Mouse (Mus musculus) bone marrow macrophage, adult 2 months (primary cell): Measurements from ENCODE around the gene Myo18a. TPM values are rescaled to one million over a fixed set of nuclear protein-coding genes. Genes with fewer than 3 reads are reported as not detected.
"Not testable (repeated sequence)": the region's sequence is repeated elsewhere in the genome, so short reads cannot be mapped to it uniquely, and the experiment has no call there.

Experiments used
- H3K27ac ChIP-seq: 2 replicates; pipeline ENCODE4 v1.5.1; 2012; ENCODE audit warnings: low read depth, low read length; ENCODE audit not compliant: insufficient read depth
- H3K4me1 ChIP-seq: 2 replicates; pipeline ENCODE4 v1.6.1; 2012; ENCODE audit warnings: low read length; ENCODE audit not compliant: control insufficient read depth, insufficient read depth
- H3K4me3 ChIP-seq: 2 replicates; pipeline ENCODE4 v1.5.1; 2012; ENCODE audit warnings: mild to moderate bottlenecking, low read length, moderate library complexity; ENCODE audit not compliant: insufficient read depth
- CTCF ChIP-seq: IDR thresholded peaks from 2 replicates; pipeline ENCODE4 v1.5.1; 2012; ENCODE audit warnings: low read depth, mild to moderate bottlenecking, low read length, moderate library complexity
- POLR2A ChIP-seq: IDR thresholded peaks from 2 replicates; pipeline ENCODE4 v1.6.1; 2012; ENCODE audit warnings: mild to moderate bottlenecking, low read depth, low read length, borderline replicate concordance
- polyA plus RNA-seq: library from polyadenylated mRNA; stranded (reverse); fragments of >200 nt; gene quantifications from 2 replicates; pipeline ENCODE4 v1.2.4, GENCODE M21; 2012; ENCODE audit not compliant: missing spikeins, insufficient read depth, insufficient read length

Gene Myo18a
- polyA plus RNA-seq, 1 experiment: 41.3 TPM

DNA sequence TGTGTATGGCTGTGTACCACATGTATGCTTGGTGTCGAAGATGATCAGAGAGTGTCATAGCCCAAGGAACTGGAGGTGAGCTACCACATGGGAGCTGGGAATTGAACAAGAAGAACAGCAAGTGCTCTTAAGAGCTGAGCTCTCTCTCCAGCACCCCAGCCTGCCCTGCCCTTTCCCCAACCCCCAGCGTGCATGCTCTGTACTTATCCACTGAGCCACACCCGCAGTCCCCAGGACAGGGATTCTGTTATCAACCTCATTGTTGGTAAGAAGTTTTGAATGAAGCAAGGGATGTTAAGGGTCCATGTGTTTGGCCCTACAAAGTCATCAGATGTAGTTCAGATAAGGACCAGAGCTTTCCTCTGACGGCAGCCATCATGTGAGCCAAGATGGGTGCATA is 16.4 kb upstream of the Myo18a start:
- Histone ChIP-seq H3K27ac (no peak overlapping the region), H3K4me1 (no peaks in the 10 kb centered on the region), H3K4me3 (no peak overlapping the region)
- TF ChIP-seq CTCF (no peak), POLR2A (no peak)

GRCm38 (mm10) chr11:77747103-77747502 is 15.9 kb upstream of the Myo18a start:
- not testable (repeated sequence) for H3K4me1 ChIP-seq, H3K4me3 ChIP-seq, H3K27ac ChIP-seq

- TF ChIP-seq CTCF (no peak), POLR2A (no peak)
- no peak overlapping the region for H3K27ac ChIP-seq
Observed at GRCm38 (mm10) chr11:77748996-77749395, 14.1 kb upstream of the Myo18a start.

DNA sequence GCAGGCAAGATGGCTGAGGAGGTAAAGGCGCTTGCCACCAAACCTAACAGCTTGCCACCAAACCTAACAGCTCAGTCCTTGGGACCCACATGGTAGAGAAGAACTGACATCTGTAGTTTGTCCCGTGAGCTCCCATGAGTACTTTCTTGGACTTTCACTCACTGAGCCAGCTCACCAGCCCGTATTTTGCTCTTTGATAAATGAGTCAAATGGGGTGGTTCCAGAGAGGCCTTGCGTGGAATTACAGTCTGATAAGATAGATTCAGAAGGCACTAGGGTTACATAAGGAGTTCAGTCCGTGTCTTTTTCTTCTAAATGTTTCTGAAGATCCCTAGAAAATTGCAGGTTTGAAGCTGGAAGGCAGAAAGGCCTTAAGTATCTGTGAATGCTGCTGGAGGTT is 10.5 kb upstream of the Myo18a start:
- Histone ChIP-seq H3K4me3 (no peak overlapping the region), H3K27ac (no peak overlapping the region)

More at GRCm38 (mm10) chr11:77748996-77749395, 14.1 kb upstream of the Myo18a start:
- no peaks in the 10 kb centered on the region for H3K4me1 ChIP-seq
- H3K4me3 ChIP-seq: no peak overlapping the region

DNA sequence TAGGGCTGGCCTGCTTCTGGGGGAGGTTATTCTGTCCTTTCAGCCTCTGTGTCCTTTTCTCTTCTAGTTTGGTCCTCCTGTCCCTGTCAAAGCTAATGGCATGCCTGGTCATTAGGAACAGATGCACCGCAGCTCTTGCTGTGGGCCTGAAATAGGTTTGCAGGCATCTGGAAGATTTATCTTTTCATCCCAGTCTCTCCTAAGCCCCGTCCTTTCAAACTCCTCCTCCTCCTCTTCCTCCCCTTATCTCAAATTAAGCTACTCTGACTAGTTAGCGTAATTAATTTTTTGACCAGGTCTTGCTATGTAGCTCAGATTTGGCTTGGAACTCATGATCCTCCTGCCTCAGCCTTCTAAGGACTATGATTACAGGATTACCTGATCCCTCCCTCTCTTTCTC is 9.6 kb upstream of the Myo18a start:
- no peak overlapping the region for H3K27ac ChIP-seq
- no peak overlapping the region for H3K4me3 ChIP-seq
- H3K4me1 ChIP-seq: no peaks in the 10 kb centered on the region
- no peak for TF ChIP-seq CTCF
- TF ChIP-seq POLR2A: no peak

More for the DNA sequence above, 10.5 kb upstream of the Myo18a start:
- TF ChIP-seq POLR2A: no peak
- no peak for TF ChIP-seq CTCF
- no peaks in the 10 kb centered on the region for H3K4me1 ChIP-seq

DNA sequence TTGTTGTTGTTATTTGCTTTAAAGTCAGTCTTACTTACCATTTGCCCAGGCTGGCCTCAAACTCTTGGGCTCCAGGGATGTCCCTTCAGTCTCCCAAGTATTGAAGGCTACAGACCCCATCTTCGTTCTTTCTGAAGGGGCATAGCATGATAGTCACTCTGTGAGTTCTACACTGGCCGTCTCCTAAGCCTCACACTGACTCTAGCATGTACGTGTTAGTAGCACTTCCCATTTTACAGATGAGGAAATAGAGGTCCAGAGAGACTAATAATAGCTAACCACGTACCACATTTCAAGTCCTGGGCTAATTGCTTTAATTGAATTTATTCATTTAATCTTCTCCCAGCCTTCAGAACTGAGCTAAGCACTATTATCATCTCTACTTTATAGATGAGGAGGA is 3.0 kb upstream of the Myo18a start:
- Histone ChIP-seq H3K4me1 (peaks cover 6% of the 10 kb centered on the region), H3K4me3 (no peak overlapping the region), H3K27ac (no peak overlapping the region)
- no peak for TF ChIP-seq POLR2A
- no peak for TF ChIP-seq CTCF

- Histone ChIP-seq H3K27ac (no peak overlapping the region), H3K4me3 (peak overlapping the region; percentile 85), H3K4me1 (peaks cover 6% of the 10 kb centered on the region)
- TF ChIP-seq POLR2A: no peak
- no peak for TF ChIP-seq CTCF
Observed at GRCm38 (mm10) chr11:77763673-77764340, 761 bp downstream of the Myo18a start.

GRCm38 (mm10) chr11:77764694-77765458 is 1.8 kb downstream of the Myo18a start:
- Histone ChIP-seq H3K4me3 (no peak overlapping the region), H3K27ac (no peak overlapping the region), H3K4me1 (peaks cover 6% of the 10 kb centered on the region)
- TF ChIP-seq POLR2A: no peak
- TF ChIP-seq CTCF: no peak

DNA sequence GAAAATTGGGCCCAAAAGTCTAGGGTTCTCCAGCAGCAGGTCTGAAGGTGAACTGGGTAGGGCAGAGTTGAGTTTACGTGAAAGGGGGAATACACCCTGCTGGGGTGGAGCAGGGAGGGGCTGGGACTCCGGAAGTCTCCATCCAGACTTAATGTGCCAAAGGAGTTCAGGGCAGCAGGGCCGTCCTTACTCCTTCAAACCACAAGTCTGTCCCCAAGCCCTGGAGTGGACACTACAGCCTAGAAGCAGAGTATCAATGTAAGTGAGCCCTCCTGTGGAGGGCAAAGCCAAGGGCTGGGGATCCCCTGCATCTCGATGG is 2.4 kb downstream of the Myo18a start:
- no peak overlapping the region for H3K27ac ChIP-seq
- H3K4me3 ChIP-seq: no peak overlapping the region
- H3K4me1 ChIP-seq: peaks cover 3% of the 10 kb centered on the region
- TF ChIP-seq POLR2A: no peak
- no peak for TF ChIP-seq CTCF

DNA sequence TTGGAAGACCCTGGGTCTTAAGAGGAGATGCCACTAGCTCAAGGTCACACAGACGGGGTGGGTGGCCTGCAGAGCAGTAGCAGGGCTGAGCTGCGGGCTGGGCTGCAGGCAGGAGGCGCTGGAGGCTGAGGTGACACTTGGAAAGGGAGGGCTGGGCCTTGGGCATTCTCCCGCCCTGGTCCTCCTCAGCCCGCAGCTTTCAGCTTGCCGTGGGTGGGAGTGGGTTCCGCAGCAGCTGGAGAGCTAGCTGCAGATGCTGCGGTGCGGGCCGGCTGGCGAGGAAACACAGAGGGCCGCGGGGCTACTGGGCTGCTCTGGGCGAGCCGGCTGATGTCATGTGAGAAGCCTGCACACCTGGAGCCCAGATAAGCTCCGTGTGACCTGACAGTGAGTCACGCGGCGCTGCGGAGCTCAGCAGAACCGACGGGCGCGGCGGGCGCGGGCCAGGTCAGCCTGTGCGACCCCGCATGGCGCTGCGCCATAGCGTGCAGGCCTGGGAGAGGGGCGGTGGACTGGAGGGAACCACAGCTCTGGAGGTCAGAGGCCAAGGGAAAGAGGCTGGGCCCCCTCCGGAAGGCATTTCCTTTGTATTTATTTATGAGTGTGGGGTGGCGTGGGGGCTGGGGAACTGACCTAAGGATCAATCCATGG is 3.4 kb downstream of the Myo18a start:
- no peak overlapping the region for H3K27ac ChIP-seq
- no peak overlapping the region for H3K4me3 ChIP-seq
- TF ChIP-seq CTCF (no peak), POLR2A (no peak)
- H3K4me1 ChIP-seq: peaks cover 3% of the 10 kb centered on the region; the same call in 1 of the 2 replicates
